Mouse (Mus musculus): ENCODE measurements at regions not wholly inside any gene's neighbourhood (a gene's known extent, or its start where the extent isn't known, plus 50 kb on each side); places are given as distances from the start of the nearest gene placed in this dataset.

GRCm38 (mm10) chr9:51507265-51507913 lies 178.7 kb upstream of the 1810046K07Rik start:
- TF ChIP-seq CTCF (IDR thresholded peaks at IDR 0.05; ENCODE audit: low read depth, low read length) (no peak), POLR2A (IDR thresholded peaks at IDR 0.05; ENCODE audit: extremely low read depth, insufficient read depth, low read length) (no peak)
